Mouse (Mus musculus) erythroblast, adult 5-6 weeks (primary cell): ENCODE results near the gene Nol10. TPM values are rescaled to one million over a fixed set of nuclear protein-coding genes. Genes with fewer than 3 reads are reported as not detected.

Experiments used
- total RNA-seq, 2 experiments: library from RNA; stranded (forward) in 1 of 2; stranded (reverse) in 1 of 2; fragments of 150-400 nt in 1 of 2; fragments of 200-764, 138-1000 nt in 1 of 2; gene quantifications; 2 replicates each; pipeline versions ENCODE4 v1.2.3 to v1.2.4; 2015 to 2017; ENCODE audit warnings: low replicate concordance in 2 of 2

Gene Nol10
- total RNA-seq, 2 experiments from 2014 or later: 2.4 to 3.5 TPM

Other genes with a start within 250 kb of the Nol10 start
- gene Kcnf1, start 171.6 kb upstream of the Nol10 start, total RNA-seq (2015; ENCODE audit: low replicate concordance): not detected in 2 replicates
- gene Kcnf1, start 171.6 kb upstream of the Nol10 start, total RNA-seq (2017; ENCODE audit: low replicate concordance): not detected in 2 replicates
- 64.0 and 64.9 TPM in 2 replicates for gene Pdia6, start 81.9 kb upstream of the Nol10 start, total RNA-seq (2015; ENCODE audit: low replicate concordance)
- gene Pdia6, start 81.9 kb upstream of the Nol10 start, total RNA-seq (2017; ENCODE audit: low replicate concordance): 57.6 and 63.9 TPM in 2 replicates
- 1.3 TPM in 1 of 2 replicates, not detected in the other for gene Atp6v1c2, start 19.1 kb upstream of the Nol10 start, total RNA-seq (2015; ENCODE audit: low replicate concordance)
- gene Atp6v1c2, start 19.1 kb upstream of the Nol10 start, total RNA-seq (2017; ENCODE audit: low replicate concordance): not detected in 2 replicates
- 578 and 641 TPM in 2 replicates for gene Odc1, start 196.3 kb downstream of the Nol10 start, total RNA-seq (2015; ENCODE audit: low replicate concordance)
- gene Odc1, start 196.3 kb downstream of the Nol10 start, total RNA-seq (2017; ENCODE audit: low replicate concordance): 1,162 and 1,709 TPM in 2 replicates